8 mouse cellular contexts compared by ENCODE assay signal in the genomic region with DNA sequence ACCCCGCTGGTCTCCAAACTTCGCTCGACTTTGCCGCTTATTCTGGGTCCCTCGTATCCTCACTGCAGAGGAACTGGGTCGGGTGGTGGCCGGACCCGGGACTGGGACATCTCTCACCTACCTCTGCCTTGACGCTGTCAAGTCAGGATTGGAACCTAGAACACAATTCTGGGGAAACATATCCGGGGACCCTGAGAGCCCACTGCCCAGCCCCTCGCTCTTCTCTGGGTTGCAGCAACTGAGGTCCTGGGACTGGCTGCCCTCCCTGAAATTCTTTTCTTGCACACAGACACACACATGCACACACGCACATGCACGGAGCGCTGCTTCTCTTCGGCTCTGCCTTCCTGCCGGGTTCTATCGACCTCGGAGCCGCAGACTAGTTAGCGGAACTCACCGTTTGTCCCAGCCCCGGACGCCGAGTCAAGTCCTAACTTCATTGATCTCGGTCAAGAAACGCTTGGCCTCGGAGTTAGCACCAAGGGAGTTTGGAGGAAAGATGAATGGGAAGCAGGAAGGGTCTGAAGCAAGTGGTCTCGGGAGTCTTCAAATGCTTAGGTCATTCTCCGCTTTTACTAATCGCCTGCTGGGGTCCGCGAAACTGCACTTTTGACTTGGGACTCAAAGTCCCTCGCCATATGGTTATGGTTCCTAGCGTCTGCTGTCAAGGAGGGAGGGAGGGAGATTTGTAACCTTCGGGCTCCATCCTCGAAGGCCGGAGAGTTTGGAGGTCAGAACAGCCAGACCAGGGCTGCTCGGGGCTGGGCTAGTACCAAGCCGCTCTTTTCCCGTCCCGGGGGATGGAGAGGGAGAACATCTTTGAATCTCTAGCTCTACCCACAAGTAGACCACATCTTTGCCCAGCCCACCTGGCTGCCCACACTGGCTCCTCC. TPM values are rescaled to one million over a fixed set of nuclear protein-coding genes. Genes with fewer than 3 reads are reported as not detected.
A peak's percentile ranks its signal among the peaks of the same experiment; 100 is the strongest.
DNase-seq lines count a peak whose midpoint lies in the region; ATAC-seq lines count a peak whose summit lies in the region.

No protein-coding gene starts in this region.

- H3K4me1 ChIP-seq in lung, embryonic 15.5 days = peaks cover 12% of the 10 kb centered on the region
- peaks cover 17% of the 10 kb centered on the region; the same call in 1 of the 2 replicates for H3K4me1 ChIP-seq in limb, embryonic 11.5 days (ENCODE audit: control insufficient read depth, insufficient read depth, low read length)

- no peaks in the 10 kb centered on the region for H3K9me3 ChIP-seq in lung, embryonic 15.5 days
- no peaks in the 10 kb centered on the region for H3K9me3 ChIP-seq in limb, embryonic 11.5 days (ENCODE audit: control insufficient read depth, low read length)

- peak overlapping the region; percentile 91 for H3K4me2 ChIP-seq in lung, embryonic 15.5 days
- H3K4me2 ChIP-seq in limb, embryonic 11.5 days (ENCODE audit: low read depth, severe bottlenecking) = peak overlapping the region; percentile 84

- WGBS in lung, embryonic 15.5 days = 3% methylated on average over 41 of the region's 41 CpGs
- WGBS in limb, embryonic 11.5 days = 1% methylated on average over 41 of the region's 41 CpGs

- ATAC-seq in lung, embryonic 15.5 days (ENCODE audit: borderline replicate concordance, extremely low read depth, low FRiP score, low TSS enrichment) = no peak
- no peak for ATAC-seq in limb, embryonic 11.5 days (ENCODE audit: insufficient number of reproducible peaks, low FRiP score, low TSS enrichment, low read depth)

- peak; percentile 22 to 51 for DNase-seq in adrenal gland, adult (ENCODE audit: inconsistent age in 2 of 2, low spot score in 1 of 2)
- DNase-seq in adrenal gland, adult 18-20 months (ENCODE audit: low spot score in 2 of 2) = no peak
- DNase-seq in lung, postnatal 25 days (ENCODE audit: low spot score) = no peak
- peak; percentile 43 for DNase-seq in limb, embryonic 11.5 days (ENCODE audit: low spot score)
- DNase-seq in splenic B cell, adult 2 months (ENCODE audit: low read depth, low spot score) = peak; percentile 4
- no peak for DNase-seq in urinary bladder, postnatal 4 days (ENCODE audit: low spot score in 2 of 2)
- DNase-seq in lung, postnatal 4 days = no peak

- H3K36me3 ChIP-seq in lung, embryonic 15.5 days = no peaks in the 10 kb centered on the region
- H3K36me3 ChIP-seq in limb, embryonic 11.5 days (ENCODE audit: control insufficient read depth, insufficient read depth, low read length) = no peaks in the 10 kb centered on the region
- no peaks in the 10 kb centered on the region for H3K36me3 ChIP-seq in splenic B cell, adult 2 months (ENCODE audit: control insufficient read depth, insufficient read depth, low read length, poor library complexity, severe bottlenecking)

- peaks cover 86% of the 10 kb centered on the region for H3K27me3 ChIP-seq in lung, embryonic 15.5 days
- H3K27me3 ChIP-seq in limb, embryonic 11.5 days (ENCODE audit: control insufficient read depth, insufficient read depth, low read length) = peaks cover 73% of the 10 kb centered on the region
- peaks cover 4% of the 10 kb centered on the region for H3K27me3 ChIP-seq in splenic B cell, adult 2 months (ENCODE audit: control insufficient read depth, insufficient read depth, low read length, poor library complexity, severe bottlenecking)

- H3K4me3 ChIP-seq in lung, embryonic 15.5 days = peak overlapping the region; percentile 43
- peak overlapping the region; percentile 40 for H3K4me3 ChIP-seq in limb, embryonic 11.5 days (ENCODE audit: low read depth, low read length)

- no peak overlapping the region for H3K27ac ChIP-seq in lung, embryonic 15.5 days
- H3K27ac ChIP-seq in limb, embryonic 11.5 days (replicated peaks; ENCODE audit: low read depth, low read length) = no peak overlapping the region

- H3K9ac ChIP-seq in lung, embryonic 15.5 days = no peak overlapping the region
- H3K9ac ChIP-seq in limb, embryonic 11.5 days (ENCODE audit: low read length) = no peak overlapping the region

RNA-seq across cellular contexts. Expression of a gene that starts 1.2 kb away (rescaled TPM):
- 1 to 10 TPM; 2.1 to 2.4 TPM for total RNA-seq in adrenal gland, adult 18-20 months (2021)
- polyA plus RNA-seq in lung, embryonic 15.5 days (2015; fragmentation: Nextera tagmentation; extraction: Ambion mirVana) = 0.23 and 0.51 TPM in 2 replicates
- 0.10 and 0.23 TPM in 2 replicates for polyA plus RNA-seq in limb, embryonic 11.5 days (2014; fragmentation: Nextera tagmentation; extraction: Ambion mirVana)

RNA-seq across cellular contexts. Expression of a gene that starts 37.9 kb away (rescaled TPM):
- total RNA-seq in adrenal gland, adult 18-20 months (2021) = 1 to 10 TPM in 1 of 2 experiments, under 1 TPM in 1; 0.26 to 2.4 TPM
- polyA plus RNA-seq in lung, embryonic 15.5 days (2015; fragmentation: Nextera tagmentation; extraction: Ambion mirVana) = 1.2 and 1.6 TPM in 2 replicates
- 0.30 and 0.72 TPM in 2 replicates for polyA plus RNA-seq in limb, embryonic 11.5 days (2014; fragmentation: Nextera tagmentation; extraction: Ambion mirVana)

RNA-seq across cellular contexts. Expression of a gene that starts 50.8 kb away (rescaled TPM):
- 10 to 100 TPM; 42.3 to 51.8 TPM for total RNA-seq in adrenal gland, adult 18-20 months (2021)
- polyA plus RNA-seq in lung, embryonic 15.5 days (2015; fragmentation: Nextera tagmentation; extraction: Ambion mirVana) = 15.5 and 15.9 TPM in 2 replicates
- 19.6 and 21.1 TPM in 2 replicates for polyA plus RNA-seq in limb, embryonic 11.5 days (2014; fragmentation: Nextera tagmentation; extraction: Ambion mirVana)

Comparison
In these comparisons a context has a peak if more than half of its experiments do, and no peak if none do; other contexts are left out.
1. DNase-seq: peak in adrenal gland, adult (2 of 2), limb, embryonic 11.5 days (single experiment) and splenic B cell, adult 2 months (single experiment); none in adrenal gland, adult 18-20 months (0 of 2), lung, postnatal 25 days (single experiment), urinary bladder, postnatal 4 days (0 of 2) and lung, postnatal 4 days (0 of 2).